Mouse (Mus musculus) bone marrow, adult 2 months (tissue): ENCODE measurements around the gene Fam110a.

Experiments
- CTCF ChIP-seq: fragments of 200-500 bp; IDR thresholded peaks from 2 replicates; pipeline ENCODE4 v1.5.1; 2011; ENCODE audit warnings: low read length, control low read depth; ENCODE audit not compliant: control insufficient read depth, insufficient read depth
- POLR2A ChIP-seq: fragments of 200-500 bp; IDR thresholded peaks from 2 replicates; pipeline ENCODE4 v1.6.1; 2011; ENCODE audit warnings: low read depth, mild to moderate bottlenecking, control low read depth, low read length, borderline replicate concordance; ENCODE audit not compliant: control insufficient read depth

DNA sequence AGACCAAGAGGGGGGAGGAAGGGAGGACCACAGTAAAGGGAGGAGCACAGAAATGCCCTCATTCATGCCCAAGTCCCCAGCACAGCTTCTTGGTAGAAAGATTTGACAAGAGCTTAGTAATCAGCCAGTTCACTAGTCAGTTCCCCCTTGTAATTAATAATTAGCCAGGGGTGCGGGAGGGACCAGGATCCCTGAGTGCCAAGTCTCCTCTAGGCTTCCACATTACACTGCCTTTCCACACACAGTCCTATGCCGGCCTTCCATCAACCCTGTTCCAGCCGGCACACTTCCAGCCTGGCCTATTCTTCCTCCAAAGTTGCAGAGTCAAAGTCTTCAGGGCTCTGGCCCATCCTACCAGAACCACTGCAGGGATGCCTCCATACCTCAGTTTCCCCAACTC lies 4.0 kb downstream of the Fam110a start:
- TF ChIP-seq POLR2A: no peak
- TF ChIP-seq CTCF: no peak
